Mouse (Mus musculus) lung, embryonic 14.5 days (tissue): ENCODE data around the gene Ankrd27. TPM values are rescaled to one million over a fixed set of nuclear protein-coding genes. Genes with fewer than 3 reads are reported as not detected.
"Not testable (repeated sequence)": the region's sequence is repeated elsewhere in the genome, so short reads cannot be mapped to it uniquely, and the experiment has no call there.

Experiments used
- ATAC-seq: fragments of 200-750 bp; cut with Nextera tagmentation; 2 replicates; pipeline ENCODE4 v1.8.0; 2017; ENCODE audit warnings: mild to moderate bottlenecking, moderate TSS enrichment, moderate library complexity; ENCODE audit not compliant: insufficient read depth
- DNase-seq: peaks from one replicate; pipeline ENCODE4 v3.0.0-alpha.2; 2015
- H3K27ac ChIP-seq: fragments of 300-500 bp; sonication (generic); 2 replicates; pipeline ENCODE4 v1.5.1; 2014; ENCODE audit warnings: low read depth, mild to moderate bottlenecking, moderate library complexity
- H3K27me3 ChIP-seq: fragments of 300-500 bp; sonication (generic); 2 replicates; pipeline ENCODE4 v1.6.1; 2014; ENCODE audit warnings: low read length, control low read depth; ENCODE audit not compliant: insufficient read depth
- H3K36me3 ChIP-seq: fragments of 300-500 bp; sonication (generic); 2 replicates; pipeline ENCODE4 v1.6.1; 2014; ENCODE audit warnings: control low read depth; ENCODE audit not compliant: insufficient read depth
- H3K4me1 ChIP-seq: fragments of 300-500 bp; sonication (generic); 2 replicates; pipeline ENCODE4 v1.6.1; 2014; ENCODE audit warnings: antibody characterized with exemption, control low read depth; ENCODE audit not compliant: insufficient read depth
- H3K4me2 ChIP-seq: fragments of 300-500 bp; sonication (generic); 2 replicates; pipeline ENCODE4 v1.6.1; 2014; ENCODE audit warnings: mild to moderate bottlenecking
- H3K4me3 ChIP-seq: fragments of 300-500 bp; sonication (generic); 2 replicates; pipeline ENCODE4 v1.5.1; 2014; ENCODE audit warnings: low read depth, low read length
- H3K9ac ChIP-seq: fragments of 300-500 bp; sonication (generic); 2 replicates; pipeline ENCODE4 v1.6.1; 2014
- H3K9me3 ChIP-seq: fragments of 300-500 bp; sonication (generic); 2 replicates; pipeline ENCODE4 v1.6.1; 2016; ENCODE audit warnings: low read depth, low read length, control low read depth
- CTCF ChIP-seq: IDR thresholded peaks from 2 replicates; pipeline ENCODE4 v1.5.1; 2016; ENCODE audit warnings: antibody characterized with exemption, low read depth
- WGBS: fragments of 180-500 bp; shearing (Covaris S2); extraction: QIAGEN DNeasy Blood & Tissue Kit; methylation state at CpG from one replicate; pipeline ENCODE4 v1.1.7; 2014; 5-methylcytosine and 5-hydroxymethylcytosine counted together
- polyA plus RNA-seq: library from polyadenylated mRNA; unstranded; fragments of >200 nt; fragmentation: Nextera tagmentation; extraction: Ambion mirVana; gene quantifications from 2 replicates; pipeline ENCODE4 v1.2.1, GENCODE M21; 2014

The Ankrd27 gene
- polyA plus RNA-seq, 1 experiment from 2014 or later = 38.1 TPM

DNA sequence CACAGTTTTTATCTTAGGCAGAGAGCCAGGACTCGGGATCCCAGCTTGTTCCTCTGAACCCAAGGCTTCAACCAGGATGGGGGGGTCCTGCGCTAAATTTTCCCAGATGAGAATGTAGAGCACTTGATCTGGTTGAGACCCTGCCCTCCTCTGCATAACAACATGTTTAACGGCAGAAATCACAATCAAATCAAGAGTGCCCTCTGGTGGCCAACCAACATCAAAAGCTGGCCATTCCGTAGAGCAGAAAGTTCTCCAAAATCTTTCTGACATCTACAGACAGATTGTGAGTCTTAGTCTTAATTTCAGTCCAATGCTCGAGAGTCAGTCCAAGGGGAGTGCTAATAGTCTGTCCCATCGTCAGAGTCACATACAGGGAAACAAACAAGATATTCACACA, 15.2 kb upstream of the Ankrd27 start:
- H3K4me1 ChIP-seq, H3K36me3 ChIP-seq, H3K27me3 ChIP-seq, H3K4me2 ChIP-seq, H3K9ac ChIP-seq, DNase-seq, H3K4me3 ChIP-seq, ATAC-seq, H3K27ac ChIP-seq, H3K9me3 ChIP-seq: not testable (repeated sequence)
- TF ChIP-seq CTCF = peak; percentile 47
- 25% methylated on average over 6 of the region's 6 CpGs for WGBS

DNA sequence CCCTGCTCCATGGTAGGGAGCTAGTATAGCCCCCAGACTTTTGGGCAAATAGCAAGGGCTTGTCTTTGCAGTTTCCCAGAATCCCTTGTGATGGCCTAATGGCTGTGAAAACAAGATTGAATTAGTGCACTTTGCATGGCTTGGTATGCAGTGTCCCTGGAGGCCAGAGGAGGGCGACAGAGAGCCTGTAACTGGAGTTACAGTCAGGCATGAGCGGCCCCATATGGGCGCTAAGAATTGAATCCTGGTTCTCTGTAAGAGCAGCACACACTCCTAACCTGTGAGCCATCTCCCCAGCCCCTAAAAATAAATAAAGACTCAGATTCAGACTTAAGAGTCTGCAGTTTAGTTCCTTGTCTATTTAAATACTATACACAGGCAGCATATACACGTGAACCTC, 6.2 kb upstream of the Ankrd27 start:
- WGBS = 23% methylated on average over 4 of the region's 4 CpGs
- peak; percentile 66 for DNase-seq

DNA sequence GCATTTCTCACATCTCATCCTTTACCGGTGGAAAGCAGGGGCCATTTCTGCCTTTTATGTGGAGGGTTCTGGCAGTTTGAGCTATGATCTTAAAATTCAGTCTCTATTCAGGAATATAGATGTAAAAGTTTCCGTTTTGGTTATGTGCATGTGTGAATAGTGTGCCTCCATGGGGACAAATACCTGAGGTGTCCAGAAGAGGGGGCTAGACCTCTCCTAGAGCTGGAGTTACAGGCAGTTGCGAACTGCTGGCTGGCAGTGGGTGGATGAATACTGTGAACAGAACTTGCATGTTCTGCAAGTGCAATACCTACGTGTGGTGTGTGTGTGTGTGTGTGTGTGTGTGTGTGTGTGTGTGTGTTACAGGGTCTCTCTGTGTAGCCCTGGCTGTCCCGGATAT, 3.3 kb upstream of the Ankrd27 start:
- WGBS = 57% methylated on average over 5 of the region's 5 CpGs

More for the DNA sequence above, 6.2 kb upstream of the Ankrd27 start:
- TF ChIP-seq CTCF = peak; percentile 72
- no peak for ATAC-seq
- Histone ChIP-seq H3K36me3 (no peaks in the 10 kb centered on the region), H3K4me2 (no peak overlapping the region), H3K27me3 (peaks cover 18% of the 10 kb centered on the region), H3K4me3 (no peak overlapping the region), H3K9ac (no peak overlapping the region), H3K27ac (no peak overlapping the region), H3K9me3 (no peaks in the 10 kb centered on the region), H3K4me1 (no peaks in the 10 kb centered on the region; the same call in 1 of the 2 replicates)

DNA sequence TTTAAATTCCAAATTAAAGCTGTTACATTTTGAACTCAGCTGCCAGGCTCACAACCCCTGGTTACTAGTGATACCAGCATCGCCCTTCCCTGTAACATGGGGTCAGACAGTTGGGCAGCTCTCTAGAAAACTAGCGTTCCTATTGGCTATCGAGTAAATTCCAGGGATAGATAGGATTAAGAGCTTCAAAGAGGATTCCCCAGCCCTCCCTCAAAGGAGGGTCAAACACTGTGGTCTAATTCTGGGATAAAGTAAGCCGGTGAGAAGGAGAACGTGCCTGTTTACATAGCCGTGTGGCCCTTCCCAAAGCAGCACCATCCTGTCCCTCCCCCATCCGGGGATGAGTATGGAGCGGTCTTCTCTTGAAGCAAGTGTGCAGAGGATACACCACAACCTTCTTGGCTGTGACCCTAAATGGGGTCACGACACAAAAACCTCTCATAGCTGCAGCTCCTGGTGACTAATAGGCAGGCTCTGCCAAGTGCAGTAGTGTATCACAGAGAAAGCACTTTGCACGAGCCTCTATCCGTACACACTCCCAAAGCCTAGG, 2.5 kb upstream of the Ankrd27 start:
- Histone ChIP-seq H3K9me3 (no peaks in the 10 kb centered on the region), H3K4me2 (no peak overlapping the region; the same call in 1 of the 2 replicates), H3K27ac (no peak overlapping the region), H3K4me1 (peaks cover 9% of the 10 kb centered on the region), H3K4me3 (no peak overlapping the region), H3K9ac (no peak overlapping the region), H3K27me3 (peaks cover 22% of the 10 kb centered on the region), H3K36me3 (no peaks in the 10 kb centered on the region)
- 7% methylated on average over 11 of the region's 11 CpGs for WGBS
- DNase-seq (no peak), ATAC-seq (no peak)
- TF ChIP-seq CTCF = no peak

More for the DNA sequence above, 3.3 kb upstream of the Ankrd27 start:
- H3K4me3 ChIP-seq = no peak overlapping the region
- no peak overlapping the region for H3K27ac ChIP-seq
- ATAC-seq (no peak), DNase-seq (peak; percentile 21)
- peak; percentile 31 for TF ChIP-seq CTCF
- H3K27me3 ChIP-seq = peaks cover 22% of the 10 kb centered on the region
- no peaks in the 10 kb centered on the region for H3K9me3 ChIP-seq
- H3K4me1 ChIP-seq = peaks cover 4% of the 10 kb centered on the region; the same call in 1 of the 2 replicates
- no peak overlapping the region for H3K9ac ChIP-seq
- no peaks in the 10 kb centered on the region for H3K36me3 ChIP-seq
- no peak overlapping the region for H3K4me2 ChIP-seq

DNA sequence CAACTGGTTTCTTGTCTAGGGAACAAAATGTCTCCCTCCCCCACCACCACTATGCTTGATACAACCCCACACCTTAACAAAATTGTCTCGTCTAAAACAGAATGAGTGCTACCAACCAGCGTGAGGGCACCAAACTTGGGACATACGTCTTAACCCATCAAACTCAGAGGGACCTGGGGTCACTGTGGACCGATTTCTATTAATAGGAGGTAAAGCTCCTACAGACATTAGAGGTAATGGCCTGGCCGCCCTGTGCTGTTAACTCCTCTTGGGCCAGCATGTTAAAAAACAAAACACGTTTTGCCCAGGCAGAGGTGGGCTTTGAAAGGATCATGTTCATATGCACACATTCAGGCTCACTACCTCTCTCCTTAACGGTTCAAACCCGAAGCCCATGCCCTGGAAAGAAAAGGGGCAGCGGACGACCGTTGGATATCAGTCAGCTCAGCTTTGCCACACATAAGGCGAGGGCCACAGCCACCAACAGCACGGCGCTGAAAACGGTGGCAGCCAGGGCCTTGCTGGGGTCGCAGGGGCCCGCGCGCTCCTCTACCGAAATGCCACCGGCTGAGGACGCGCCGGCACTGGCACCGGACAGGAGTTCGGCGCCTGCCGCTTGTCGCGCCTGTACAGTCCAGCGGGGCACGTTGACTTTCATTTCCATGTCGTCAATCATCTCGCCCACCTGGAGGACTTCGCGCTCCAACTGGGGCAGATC, 1.8 kb upstream of the Ankrd27 start:
- H3K36me3 ChIP-seq = no peaks in the 10 kb centered on the region
- H3K4me2 ChIP-seq = peak overlapping the region; percentile 100
- H3K9ac ChIP-seq = peak overlapping the region; percentile 49; the same call in 1 of the 2 replicates
- ATAC-seq (no peak), DNase-seq (no peak)
- peak overlapping the region; percentile 85 for H3K4me3 ChIP-seq
- H3K27ac ChIP-seq = no peak overlapping the region
- TF ChIP-seq CTCF = no peak
- peaks cover 9% of the 10 kb centered on the region for H3K4me1 ChIP-seq
- WGBS = 4% methylated on average over 36 of the region's 36 CpGs
- peaks cover 22% of the 10 kb centered on the region for H3K27me3 ChIP-seq
- H3K9me3 ChIP-seq = no peaks in the 10 kb centered on the region

DNA sequence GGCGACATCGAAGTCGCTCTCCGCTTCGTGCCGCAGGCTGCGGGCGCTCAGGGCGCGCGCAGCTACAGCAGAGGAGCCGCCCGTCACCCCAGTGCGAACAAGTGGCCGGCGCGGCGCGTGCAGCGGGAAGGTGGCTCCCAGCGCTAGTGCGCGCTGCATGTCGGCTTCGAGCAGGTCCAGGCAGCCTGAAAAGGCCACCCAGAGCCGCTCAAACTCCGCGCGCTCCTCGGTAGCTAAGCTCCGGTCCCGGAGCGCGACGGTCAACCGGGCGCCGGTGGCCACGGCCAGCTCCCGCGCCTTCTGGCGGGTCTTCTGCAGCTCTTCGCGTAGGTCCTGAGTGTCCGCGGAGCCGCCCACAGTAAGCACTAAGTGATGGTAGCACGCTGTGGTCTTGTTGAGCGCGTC, 1.3 kb upstream of the Ankrd27 start:
- Histone ChIP-seq H3K4me2 (peak overlapping the region; percentile 100), H3K27ac (no peak overlapping the region), H3K4me3 (peak overlapping the region; percentile 85), H3K9ac (peak overlapping the region; percentile 49), H3K27me3 (peaks cover 22% of the 10 kb centered on the region), H3K4me1 (peaks cover 9% of the 10 kb centered on the region), H3K36me3 (no peaks in the 10 kb centered on the region), H3K9me3 (no peaks in the 10 kb centered on the region)
- TF ChIP-seq CTCF = no peak
- DNase-seq (peak; percentile 61), ATAC-seq (no peak)
- under 1% methylated on average over 50 of the region's 50 CpGs for WGBS

DNA sequence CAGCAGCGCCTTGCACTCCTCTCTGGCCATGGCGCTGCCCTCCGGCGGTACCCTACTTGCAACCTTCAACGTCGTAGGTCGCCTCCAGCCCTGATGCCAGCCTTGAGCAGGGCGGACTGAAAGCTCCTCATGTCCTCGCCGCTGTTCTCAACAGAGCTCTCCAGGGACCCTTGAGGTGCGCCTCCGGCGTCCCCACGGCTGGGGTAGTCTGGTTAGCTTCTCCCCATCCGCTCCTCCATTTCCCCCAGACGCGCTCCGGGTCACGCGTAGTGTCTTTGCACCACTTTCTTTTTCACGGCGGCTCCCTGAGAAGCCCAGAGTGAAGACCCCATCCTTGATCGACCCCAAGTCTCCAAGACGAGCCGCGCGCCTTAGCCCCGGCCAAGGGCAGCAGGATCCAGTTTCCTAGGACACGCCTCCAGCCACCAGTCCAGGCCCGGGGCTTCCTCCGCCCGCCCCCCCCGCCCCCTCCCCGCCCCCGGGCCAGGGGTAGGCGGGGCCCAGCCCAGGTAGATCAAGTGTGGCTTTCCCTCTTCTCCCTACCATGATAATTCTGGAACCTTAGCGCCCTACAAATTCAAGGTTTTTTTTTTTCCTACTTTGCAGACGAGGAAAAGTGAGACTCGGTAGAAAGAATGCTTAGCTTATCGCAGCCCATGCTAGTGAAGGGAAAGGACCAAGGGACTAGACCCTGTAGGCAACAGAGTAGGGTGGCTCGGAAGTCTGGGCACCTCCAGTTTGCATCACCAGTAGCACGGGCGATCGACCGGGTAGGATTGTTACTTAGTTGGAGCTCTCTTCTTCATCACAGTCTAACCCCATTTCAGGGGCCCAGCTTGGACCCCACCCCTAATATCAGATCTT, 621 bp upstream of the Ankrd27 start, which contains the start of gene Rgs9bp:
Rgs9bp (minus strand) TSS at position 392 of the 864 bp plus-strand sequence.
- peak within 1 kb of the TSS; percentile 74 for H3K9ac ChIP-seq
- peaks cover 22% of the 10 kb centered on the region for H3K27me3 ChIP-seq
- peak; percentile 85 for ATAC-seq
- peak; percentile 84 for DNase-seq
- no peak for TF ChIP-seq CTCF
- H3K4me3 ChIP-seq = peak within 1 kb of the TSS; percentile 85
- H3K4me2 ChIP-seq = peak within 1 kb of the TSS; percentile 100
- WGBS = under 1% methylated on average over 45 of the region's 45 CpGs
- H3K36me3 ChIP-seq = no peaks in the 10 kb centered on the region
- peak within 1 kb of the TSS; percentile 67 for H3K27ac ChIP-seq
- H3K9me3 ChIP-seq = no peaks in the 10 kb centered on the region
- peaks cover 9% of the 10 kb centered on the region for H3K4me1 ChIP-seq
